Mouse (Mus musculus): ENCODE measurements around the gene Actr10. TPM values are rescaled to one million over a fixed set of nuclear protein-coding genes. Genes with fewer than 3 reads are reported as not detected.

The Actr10 gene
- total RNA-seq, 2 experiments from 2014 or later: 126 to 127 TPM

GRCm38 (mm10) chr12:70967581-70967980, 29.9 kb downstream of the Actr10 start:
- DNase-seq: no peak

DNA sequence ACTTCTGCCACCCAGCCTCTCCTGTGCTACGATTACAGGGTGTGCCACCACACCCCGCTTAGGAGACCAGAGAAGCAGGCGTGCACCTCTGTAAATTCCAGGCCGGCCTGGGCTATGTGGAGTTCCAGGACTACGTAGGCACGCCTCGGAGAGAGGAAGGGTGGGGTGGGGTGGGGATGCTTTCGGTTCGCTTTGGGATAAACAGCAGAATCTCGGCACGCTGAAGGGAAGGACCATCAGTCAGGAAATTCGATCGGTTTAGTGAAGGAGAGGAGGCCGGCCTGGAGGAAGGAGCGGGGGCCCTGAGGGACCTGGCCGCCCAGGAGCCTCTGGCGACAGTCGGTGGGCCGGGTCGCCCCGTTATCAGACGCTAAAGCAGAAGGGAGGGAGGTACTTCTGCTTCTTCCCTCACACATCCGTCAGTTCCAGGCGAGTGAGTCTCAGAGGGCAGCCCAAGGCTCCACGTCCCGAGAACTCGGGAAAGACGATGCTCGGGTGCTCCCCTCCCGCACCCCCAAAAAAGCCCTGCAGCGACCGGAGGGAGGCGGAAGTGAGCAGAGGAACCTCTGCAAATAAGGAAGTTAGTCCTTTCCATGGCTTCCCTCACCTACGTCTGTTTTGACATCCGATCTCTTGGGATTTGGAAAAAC, 30.6 kb downstream of the Actr10 start:
- DNase-seq: peak; percentile 76

DNA sequence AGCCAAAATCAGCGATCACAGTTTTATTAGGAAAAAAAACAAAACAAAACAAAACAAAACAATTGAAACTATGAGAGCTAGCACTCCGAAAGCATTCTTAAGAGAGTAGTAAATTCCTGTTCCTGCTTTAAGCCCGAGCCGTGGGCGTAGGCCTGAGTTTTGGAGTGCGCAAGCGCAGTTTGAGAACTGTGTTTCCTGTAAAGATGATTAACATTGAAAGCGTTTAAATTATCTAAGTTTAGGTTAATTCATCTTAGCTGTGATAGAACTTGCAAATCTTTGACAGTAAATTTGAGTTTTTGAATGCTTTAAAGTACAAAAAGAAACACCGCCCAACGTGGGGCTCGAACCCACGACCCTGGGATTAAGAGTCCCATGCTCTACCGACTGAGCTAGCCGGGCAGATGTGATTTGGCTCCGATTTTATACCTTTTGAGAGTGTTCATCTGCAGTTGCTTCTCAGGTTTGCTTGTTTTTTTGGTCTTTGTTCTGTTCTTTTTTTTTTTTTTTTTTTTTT, 31.2 kb downstream of the Actr10 start:
- DNase-seq: peak; percentile 76

GRCm38 (mm10) chr12:70969485-70970184, 32.0 kb downstream of the Actr10 start:
- peak; percentile 36 for DNase-seq

DNA sequence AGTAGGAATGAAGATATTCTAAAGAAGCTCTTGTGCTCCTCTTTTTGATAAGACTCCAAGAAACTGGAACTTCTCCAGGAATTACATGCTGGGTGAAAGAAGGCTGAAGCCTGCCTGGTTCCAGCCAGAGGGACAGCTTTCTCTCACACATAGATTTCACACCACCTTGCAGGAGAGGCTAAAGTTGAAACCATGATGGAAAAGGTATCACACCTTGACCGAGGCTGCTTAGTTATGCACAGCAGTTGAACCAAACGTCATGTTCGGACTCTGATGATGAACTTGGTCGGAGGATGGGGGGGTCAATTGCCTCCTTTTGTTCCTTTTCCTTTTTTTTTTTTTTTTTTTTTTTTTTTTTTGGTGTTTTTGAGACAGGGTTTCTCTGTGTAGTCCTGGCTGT, 36.2 kb downstream of the Actr10 start:
- no peak for DNase-seq

- peak; percentile 85 for DNase-seq
Observed at GRCm38 (mm10) chr12:70974441-70975266, 37.0 kb downstream of the Actr10 start, which contains the start of gene Psma3. TSS of gene Psma3 (plus strand) at chr12:70974621.

DNA sequence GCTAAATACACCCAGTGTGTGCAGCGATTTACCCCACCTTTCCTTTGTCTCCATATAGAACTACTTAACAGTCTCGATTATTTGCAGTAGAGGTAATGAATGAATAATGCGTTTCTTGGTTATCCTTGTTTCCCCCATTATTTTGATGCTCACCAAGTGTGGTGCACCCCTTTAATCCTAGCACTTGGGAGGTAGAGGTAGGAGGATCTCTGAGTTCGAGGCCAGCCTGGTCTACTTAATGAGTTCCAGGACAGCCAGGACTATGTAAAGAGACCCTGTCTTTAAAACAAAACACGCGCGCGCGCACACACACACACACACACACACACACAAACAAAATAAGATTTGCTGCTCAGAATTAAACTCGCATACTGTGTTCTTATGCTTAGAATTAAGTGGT, 37.7 kb downstream of the Actr10 start:
- DNase-seq: no peak

DNA sequence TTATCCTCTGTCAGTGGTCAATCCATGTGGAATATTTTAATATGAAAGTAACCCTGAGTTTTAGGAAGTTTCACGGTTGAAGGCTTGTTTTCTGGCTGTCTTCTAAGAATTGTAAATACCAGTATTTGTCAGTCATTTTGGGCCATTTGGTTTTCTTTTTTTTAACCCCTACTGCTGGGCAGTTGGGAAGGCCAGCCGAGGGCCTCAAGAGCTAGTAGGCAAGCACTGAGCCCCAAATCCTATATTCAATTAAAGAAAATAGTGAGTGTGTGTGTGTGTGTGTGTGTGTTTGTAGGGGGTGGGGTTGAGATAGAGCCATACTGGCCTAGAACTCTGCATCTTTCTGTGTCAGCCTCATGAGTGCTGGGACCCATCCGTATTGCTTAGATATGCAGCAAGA, 38.2 kb downstream of the Actr10 start:
- DNase-seq: no peak

DNA sequence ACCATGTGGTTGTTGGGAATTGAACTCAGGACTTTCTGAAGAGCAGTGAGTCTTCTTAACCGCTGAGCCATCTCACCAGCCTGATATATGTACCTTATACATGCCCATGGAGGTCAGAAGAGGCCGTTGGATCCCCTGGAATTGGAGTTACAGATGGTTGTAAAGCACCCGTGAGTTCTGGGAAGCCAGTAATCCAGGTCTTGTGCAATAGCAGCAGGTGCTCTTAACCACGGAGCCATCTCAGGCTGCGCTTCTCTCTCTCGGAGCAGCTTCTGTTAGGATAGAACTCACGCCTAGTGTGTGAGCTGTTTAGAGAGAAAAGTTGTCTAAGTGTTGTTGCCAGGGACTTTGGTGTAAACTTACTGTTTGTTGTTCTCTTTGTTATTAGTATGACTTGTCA, 40.7 kb downstream of the Actr10 start:
- no peak for DNase-seq

DNA sequence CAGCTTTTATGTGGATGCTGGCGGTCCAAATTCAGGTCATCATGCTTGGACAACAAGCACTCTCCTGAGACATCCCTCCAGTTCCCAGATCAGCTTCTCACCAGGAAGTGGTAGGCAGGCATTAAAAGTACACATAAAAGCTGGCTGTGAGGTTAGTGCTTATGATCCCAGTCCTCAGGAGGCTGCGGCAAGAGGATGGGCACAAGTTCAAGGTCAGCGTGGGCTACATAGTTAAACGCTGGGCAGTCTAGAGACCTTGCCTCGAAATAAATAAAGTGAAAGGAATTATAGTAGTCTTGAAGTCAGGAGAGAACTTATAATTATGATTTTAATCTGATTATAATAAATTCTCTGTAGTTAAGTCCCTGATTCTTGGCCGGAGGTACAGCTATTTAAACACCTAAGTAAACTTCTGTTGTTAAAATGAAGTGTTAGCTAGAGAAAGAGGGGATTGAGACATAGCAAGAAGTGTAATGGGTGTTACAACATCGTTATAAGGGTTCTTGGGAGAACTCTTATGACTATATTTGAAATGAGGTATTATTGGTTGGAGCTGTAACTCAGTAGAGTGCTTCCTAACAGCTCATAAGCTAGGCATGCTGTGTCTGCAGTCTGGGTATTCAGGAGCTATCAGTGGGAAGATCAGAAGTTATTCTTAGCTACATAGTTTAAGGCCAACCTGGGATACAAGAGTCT, 47.3 kb downstream of the Actr10 start:
- no peak for DNase-seq

- no peak for DNase-seq
Observed at GRCm38 (mm10) chr12:70997225-70997624, 59.6 kb downstream of the Actr10 start.

DNA sequence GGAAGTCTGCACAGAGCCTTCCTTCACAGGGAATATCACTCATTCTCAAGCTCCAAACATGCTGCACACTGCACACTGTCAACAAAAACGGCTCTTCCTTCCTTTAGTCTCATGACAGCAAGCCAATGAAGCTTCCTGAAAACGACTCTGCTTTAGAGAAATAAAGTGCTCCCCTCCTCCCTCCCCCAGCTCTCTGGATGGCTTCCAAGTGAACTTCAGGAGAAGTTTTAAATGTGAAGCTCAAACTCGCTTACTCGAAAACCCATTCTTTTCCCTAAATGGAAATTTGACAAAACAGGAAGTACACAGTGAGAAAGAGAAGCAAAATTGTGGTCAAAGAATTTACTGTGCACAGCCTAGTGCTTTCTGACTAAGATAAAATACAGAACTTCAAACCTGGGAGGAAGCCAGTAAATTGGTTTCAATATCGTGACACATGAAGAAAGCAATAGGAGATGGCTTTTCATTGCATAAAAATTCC, 61.8 kb downstream of the Actr10 start:
- peak; percentile 26 for DNase-seq

- no peak for DNase-seq
Observed at GRCm38 (mm10) chr12:71000344-71000743, 62.7 kb downstream of the Actr10 start.

- no peak for DNase-seq
Observed at GRCm38 (mm10) chr12:71001456-71001855, 63.8 kb downstream of the Actr10 start.

DNA sequence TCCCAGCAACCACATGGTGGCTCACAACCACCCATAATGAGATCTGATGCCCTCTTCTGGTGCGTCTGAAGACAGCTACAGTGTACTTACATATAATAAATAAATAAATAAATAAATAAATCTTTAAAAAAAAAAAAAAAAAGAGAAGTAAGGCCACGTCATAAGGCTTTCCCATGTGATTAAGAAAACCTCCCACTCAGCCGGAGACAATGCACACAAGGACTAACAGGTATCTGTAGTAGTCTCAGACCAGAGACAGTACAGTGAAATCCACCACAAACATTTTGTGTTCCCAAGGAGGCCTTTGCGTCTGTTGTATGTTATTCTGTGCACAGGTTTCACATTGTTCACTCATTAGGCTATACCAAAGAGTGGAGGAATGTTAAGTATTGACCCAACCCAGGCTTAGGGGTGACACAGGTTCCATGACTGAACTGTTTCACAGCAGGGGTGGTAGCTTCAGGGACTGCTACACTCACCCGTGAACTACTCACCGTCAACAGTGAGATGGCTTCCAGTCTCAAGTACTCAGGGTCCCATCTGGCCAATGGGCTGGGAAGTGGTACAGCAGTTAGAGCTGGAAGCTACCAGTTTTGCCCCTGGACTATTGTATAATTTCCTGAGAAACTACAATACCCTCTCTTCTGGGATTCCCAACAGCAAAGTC, 66.2 kb downstream of the Actr10 start:
- DNase-seq: no peak

DNA sequence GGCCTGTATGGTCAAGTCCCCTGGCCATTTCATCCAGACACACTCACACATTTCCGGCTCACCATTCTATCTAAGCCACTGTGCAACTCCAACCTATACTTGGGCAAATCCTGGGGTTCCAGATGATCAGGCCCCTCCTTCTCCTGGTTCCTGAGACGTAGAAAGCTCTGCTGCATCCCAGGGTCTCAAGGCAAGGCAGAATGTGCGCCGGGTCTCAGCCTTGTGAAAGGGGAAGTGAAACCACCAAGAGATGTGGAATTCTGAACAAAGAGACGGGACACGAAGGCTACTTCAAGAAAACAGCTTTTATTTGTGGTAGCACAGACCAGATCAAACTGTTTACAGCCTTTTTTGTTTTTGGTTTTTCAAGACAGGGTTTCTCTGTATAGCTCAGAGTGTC, 68.5 kb downstream of the Actr10 start:
- DNase-seq: no peak

DNA sequence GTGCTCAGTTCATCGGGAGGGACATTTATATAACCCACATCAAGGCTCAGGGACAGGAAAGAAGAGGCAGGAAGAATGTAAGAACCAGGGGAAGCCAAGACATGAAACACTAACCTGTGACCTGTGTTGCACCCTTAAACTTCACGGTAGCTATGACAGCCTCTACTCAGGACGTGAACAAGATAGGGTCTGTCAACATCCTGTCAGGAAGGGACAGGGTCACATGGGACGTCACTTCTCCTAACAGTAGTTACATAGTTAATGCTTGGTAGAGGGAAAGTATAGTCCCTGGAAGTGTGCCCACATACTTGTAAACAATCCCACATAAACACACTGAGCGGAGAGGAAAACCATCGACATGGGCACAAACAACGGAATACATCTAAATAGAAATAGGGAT, 69.2 kb downstream of the Actr10 start:
- no peak for DNase-seq

GRCm38 (mm10) chr12:71009769-71010168, 72.1 kb downstream of the Actr10 start:
- DNase-seq: peak; percentile 27

Measured in gastrocnemius, postnatal 10 days (tissue).